Comparison of ENCODE assay signal across 8 mouse cellular contexts in the genomic region with DNA sequence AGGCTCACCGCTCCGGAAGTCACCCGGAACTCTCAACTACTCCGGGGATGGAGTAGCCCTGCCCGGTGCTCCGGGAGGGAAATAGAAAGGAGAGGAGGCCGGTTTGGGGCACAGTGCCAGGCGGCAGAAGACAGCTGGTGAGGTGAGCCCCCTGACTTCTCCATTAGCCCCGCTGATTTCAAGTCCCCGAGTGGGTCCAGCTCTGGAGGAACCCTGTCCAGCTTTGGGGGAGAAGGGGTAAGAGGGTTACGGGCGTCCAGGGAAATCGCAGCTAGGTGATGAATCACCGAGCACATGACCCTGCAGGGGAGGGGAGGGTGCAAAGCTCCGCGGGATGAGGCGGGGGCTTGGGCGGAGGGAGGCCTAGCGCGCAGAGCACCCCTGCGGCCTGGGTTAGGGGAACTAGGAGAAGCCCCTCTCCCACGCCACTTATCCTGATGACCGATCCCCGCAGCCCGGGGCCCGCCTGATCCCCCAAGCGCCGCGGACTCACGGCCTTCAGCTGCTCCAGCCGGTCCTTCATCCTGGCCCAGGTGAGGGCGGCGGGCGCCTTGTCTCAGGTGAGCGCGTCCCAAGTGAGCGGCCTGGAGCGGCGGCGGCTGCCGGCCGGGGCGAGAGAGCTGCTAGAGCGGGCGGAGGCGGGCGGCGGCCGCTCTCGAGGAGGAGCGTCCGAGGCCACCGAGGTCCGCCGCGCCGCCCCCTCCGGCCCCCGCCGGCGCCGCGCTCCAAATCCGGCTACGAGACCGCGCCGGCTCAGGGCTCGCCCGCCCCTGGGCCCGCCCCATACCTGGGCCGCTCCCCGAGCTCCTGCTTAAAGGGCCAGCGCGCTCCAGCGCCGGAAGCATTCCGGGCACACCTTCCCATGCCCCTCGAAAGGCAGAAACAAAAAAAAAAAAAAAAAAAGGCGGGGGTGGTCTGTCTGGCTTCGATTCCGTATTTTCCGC. TPM values are rescaled to one million over a fixed set of nuclear protein-coding genes. Genes with fewer than 3 reads are reported as not detected.
DNase-seq lines count a peak whose midpoint lies in the region; ATAC-seq and TF ChIP-seq lines count a peak whose summit lies in the region.

No protein-coding gene starts in this region.

- peak; percentile 66 for ATAC-seq in forebrain, embryonic 11.5 days (replicated peaks; ENCODE audit: low FRiP score)
- peak; percentile 76 for ATAC-seq in heart, embryonic 15.5 days (replicated peaks; ENCODE audit: insufficient number of reproducible peaks, insufficient read depth, low FRiP score, low read depth)
- peak; percentile 59 for ATAC-seq in liver, embryonic 13.5 days (ENCODE audit: low read depth)

- H3K27me3 ChIP-seq in C2C12 (ENCODE audit: control insufficient read depth, insufficient read depth, insufficient read length), result no peaks in the 10 kb centered on the region
- peaks cover 16% of the 10 kb centered on the region for H3K27me3 ChIP-seq in forebrain, embryonic 11.5 days (ENCODE audit: control insufficient read depth, insufficient read depth, low read length)
- 0 out of 2 replicates have a peak, but pooled peaks cover 3% of the 10 kb centered on the region for H3K27me3 ChIP-seq in heart, embryonic 15.5 days
- H3K27me3 ChIP-seq in liver, embryonic 13.5 days, result peaks cover 55% of the 10 kb centered on the region

- WGBS in forebrain, embryonic 11.5 days, result under 1% methylated on average over 59 of the region's 83 CpGs
- WGBS in heart, embryonic 15.5 days, result under 1% methylated on average over 66 of the region's 83 CpGs
- under 1% methylated on average over 82 of the region's 83 CpGs for WGBS in liver, embryonic 13.5 days (ENCODE audit: insufficient replicate concordance)

- no peaks in the 10 kb centered on the region for H3K9me3 ChIP-seq in forebrain, embryonic 11.5 days (ENCODE audit: control insufficient read depth, low read length)
- H3K9me3 ChIP-seq in heart, embryonic 15.5 days (replicated peaks), result no peaks in the 10 kb centered on the region
- H3K9me3 ChIP-seq in liver, embryonic 13.5 days (replicated peaks), result no peaks in the 10 kb centered on the region

- no peaks in the 10 kb centered on the region for H3K79me3 ChIP-seq in C2C12 (ENCODE audit: low read depth)

- H3ac ChIP-seq in C2C12 (ENCODE audit: control insufficient read depth, insufficient read length, low read depth), result peak overlapping the region; percentile 77

- no peaks in the 10 kb centered on the region for H3K36me3 ChIP-seq in C2C12 (ENCODE audit: control insufficient read depth, insufficient read depth)
- no peaks in the 10 kb centered on the region for H3K36me3 ChIP-seq in forebrain, embryonic 11.5 days (ENCODE audit: control insufficient read depth, insufficient read depth, low read length)
- H3K36me3 ChIP-seq in heart, embryonic 15.5 days, result no peaks in the 10 kb centered on the region
- H3K36me3 ChIP-seq in liver, embryonic 13.5 days, result no peaks in the 10 kb centered on the region

- no peaks in the 10 kb centered on the region for H3K79me2 ChIP-seq in C2C12 (ENCODE audit: control insufficient read depth, insufficient read depth)

- H3K27ac ChIP-seq in bone marrow macrophage, adult 2 months (ENCODE audit: insufficient read depth, low read depth, low read length), result peak overlapping the region; percentile 53
- H3K27ac ChIP-seq in forebrain, embryonic 11.5 days (ENCODE audit: low read depth, low read length), result no peak overlapping the region
- H3K27ac ChIP-seq in heart, embryonic 15.5 days, result 0 out of 2 replicates have a peak overlapping the region, but pooled peaks have one; percentile 1
- H3K27ac ChIP-seq in liver, embryonic 13.5 days, result no peak overlapping the region

- H3K4me1 ChIP-seq in bone marrow macrophage, adult 2 months (ENCODE audit: control insufficient read depth, insufficient read depth, low read length), result peaks cover 26% of the 10 kb centered on the region
- peaks cover 2% of the 10 kb centered on the region; the same call in 1 of the 2 replicates for H3K4me1 ChIP-seq in forebrain, embryonic 11.5 days (replicated peaks; ENCODE audit: control insufficient read depth, insufficient read depth, low read length)
- H3K4me1 ChIP-seq in heart, embryonic 15.5 days (replicated peaks), result peaks cover 13% of the 10 kb centered on the region
- peaks cover 11% of the 10 kb centered on the region for H3K4me1 ChIP-seq in liver, embryonic 13.5 days (replicated peaks)

- TF ChIP-seq CTCF in C2C12 (IDR thresholded peaks at IDR 0.05; ENCODE audit: control insufficient read depth, insufficient read depth, insufficient read length), result no peak
- no peak for TF ChIP-seq CTCF in bone marrow macrophage, adult 2 months (IDR thresholded peaks at IDR 0.05; ENCODE audit: low read depth, low read length)

- no peak for TF ChIP-seq POLR2A in bone marrow macrophage, adult 2 months (IDR thresholded peaks at IDR 0.05; ENCODE audit: borderline replicate concordance, low read depth, low read length)

- peak; percentile 75 for DNase-seq in forebrain, embryonic 11.5 days (ENCODE audit: low spot score)
- DNase-seq in kidney, postnatal 10 days, result peak; percentile 84
- no peak for DNase-seq in liver, embryonic 13.5 days
- peak; percentile 20 to 29 for DNase-seq in natural killer cell, adult 2 months (ENCODE audit: low spot score in 2 of 2)
- peak; percentile 58 for DNase-seq in testis, postnatal 10 days (ENCODE audit: low spot score)

- peak overlapping the region; percentile 45 for H3K4me3 ChIP-seq in C2C12 (ENCODE audit: insufficient read depth, poor library complexity, severe bottlenecking)
- H3K4me3 ChIP-seq in bone marrow macrophage, adult 2 months (ENCODE audit: insufficient read depth, low read length), result peak overlapping the region; percentile 90
- H3K4me3 ChIP-seq in forebrain, embryonic 11.5 days (ENCODE audit: low read depth, low read length), result peak overlapping the region; percentile 61
- H3K4me3 ChIP-seq in heart, embryonic 15.5 days, result peak overlapping the region; percentile 78
- H3K4me3 ChIP-seq in liver, embryonic 13.5 days (replicated peaks), result peak overlapping the region; percentile 56

- peak overlapping the region; percentile 96 for H3K4me2 ChIP-seq in forebrain, embryonic 11.5 days (ENCODE audit: low read depth, low read length, severe bottlenecking)
- peak overlapping the region; percentile 99 for H3K4me2 ChIP-seq in heart, embryonic 15.5 days
- H3K4me2 ChIP-seq in liver, embryonic 13.5 days, result peak overlapping the region; percentile 76

- H3K9ac ChIP-seq in forebrain, embryonic 11.5 days (ENCODE audit: low read length), result peak overlapping the region; percentile 49
- peak overlapping the region; percentile 74 for H3K9ac ChIP-seq in heart, embryonic 15.5 days
- no peak overlapping the region; the same call in 1 of the 2 replicates for H3K9ac ChIP-seq in liver, embryonic 13.5 days

TF ChIP-seq in C2C12, 6 proteins besides CTCF, POLR2A, EP300 and RAD21:
- no peak for TF ChIP-seq CEBPB (IDR thresholded peaks at IDR 0.05; ENCODE audit: low read depth)
- TF ChIP-seq USF1 (IDR thresholded peaks at IDR 0.05; ENCODE audit: low read depth), result peak; percentile 73

RNA-seq across cellular contexts. Expression of gene Stx3, which starts 0.7 kb away (rescaled TPM):
- polyA plus RNA-seq in C2C12 (2012; fragmentation: generic; extraction: Trizol), result 5.4 TPM
- 23.1 and 28.0 TPM in 2 replicates for polyA plus RNA-seq in bone marrow macrophage, adult 2 months (2012; ENCODE audit: insufficient read depth, insufficient read length, missing spikeins)
- polyA plus RNA-seq in forebrain, embryonic 11.5 days (2014; fragmentation: Nextera tagmentation; extraction: Ambion mirVana), result 11.0 and 11.4 TPM in 2 replicates
- polyA plus RNA-seq in heart, embryonic 15.5 days (2015; fragmentation: Nextera tagmentation; extraction: Ambion mirVana), result 4.3 and 5.9 TPM in 2 replicates
- polyA plus RNA-seq in liver, embryonic 13.5 days (2015; fragmentation: Nextera tagmentation; extraction: Ambion mirVana), result 1.9 and 2.0 TPM in 2 replicates

RNA-seq across cellular contexts. Expression of gene Olfr1417, which starts 20.5 kb away (rescaled TPM):
- polyA plus RNA-seq in C2C12 (2012; fragmentation: generic; extraction: Trizol), result not detected
- polyA plus RNA-seq in bone marrow macrophage, adult 2 months (2012; ENCODE audit: insufficient read depth, insufficient read length, missing spikeins), result not detected in 2 replicates
- polyA plus RNA-seq in forebrain, embryonic 11.5 days (2014; fragmentation: Nextera tagmentation; extraction: Ambion mirVana), result not detected in 2 replicates
- polyA plus RNA-seq in heart, embryonic 15.5 days (2015; fragmentation: Nextera tagmentation; extraction: Ambion mirVana), result not detected in 2 replicates
- polyA plus RNA-seq in liver, embryonic 13.5 days (2015; fragmentation: Nextera tagmentation; extraction: Ambion mirVana), result not detected in 2 replicates

RNA-seq across cellular contexts. Expression of gene Olfr1418, which starts 42.4 kb away (rescaled TPM):
- not detected for polyA plus RNA-seq in C2C12 (2012; fragmentation: generic; extraction: Trizol)
- polyA plus RNA-seq in bone marrow macrophage, adult 2 months (2012; ENCODE audit: insufficient read depth, insufficient read length, missing spikeins), result not detected in 2 replicates
- not detected in 2 replicates for polyA plus RNA-seq in forebrain, embryonic 11.5 days (2014; fragmentation: Nextera tagmentation; extraction: Ambion mirVana)
- polyA plus RNA-seq in heart, embryonic 15.5 days (2015; fragmentation: Nextera tagmentation; extraction: Ambion mirVana), result not detected in 2 replicates
- not detected in 2 replicates for polyA plus RNA-seq in liver, embryonic 13.5 days (2015; fragmentation: Nextera tagmentation; extraction: Ambion mirVana)

RNA-seq across cellular contexts. Expression of gene Mrpl16, which starts 48.3 kb away (rescaled TPM):
- 60.5 TPM for polyA plus RNA-seq in C2C12 (2012; fragmentation: generic; extraction: Trizol)
- 19.2 and 20.8 TPM in 2 replicates for polyA plus RNA-seq in bone marrow macrophage, adult 2 months (2012; ENCODE audit: insufficient read depth, insufficient read length, missing spikeins)
- polyA plus RNA-seq in forebrain, embryonic 11.5 days (2014; fragmentation: Nextera tagmentation; extraction: Ambion mirVana), result 54.3 and 54.9 TPM in 2 replicates
- 59.4 and 66.6 TPM in 2 replicates for polyA plus RNA-seq in heart, embryonic 15.5 days (2015; fragmentation: Nextera tagmentation; extraction: Ambion mirVana)
- polyA plus RNA-seq in liver, embryonic 13.5 days (2015; fragmentation: Nextera tagmentation; extraction: Ambion mirVana), result 53.8 and 55.6 TPM in 2 replicates

RNA-seq across cellular contexts. Expression of gene Olfr1419, which starts 56.4 kb away (rescaled TPM):
- not detected for polyA plus RNA-seq in C2C12 (2012; fragmentation: generic; extraction: Trizol)
- polyA plus RNA-seq in bone marrow macrophage, adult 2 months (2012; ENCODE audit: insufficient read depth, insufficient read length, missing spikeins), result not detected in 2 replicates
- not detected in 2 replicates for polyA plus RNA-seq in forebrain, embryonic 11.5 days (2014; fragmentation: Nextera tagmentation; extraction: Ambion mirVana)
- not detected in 2 replicates for polyA plus RNA-seq in heart, embryonic 15.5 days (2015; fragmentation: Nextera tagmentation; extraction: Ambion mirVana)
- not detected in 2 replicates for polyA plus RNA-seq in liver, embryonic 13.5 days (2015; fragmentation: Nextera tagmentation; extraction: Ambion mirVana)

Comparison
In these comparisons a context has a peak if more than half of its experiments do, and no peak if none do; other contexts are left out.
1. H3K27ac ChIP-seq: peak in bone marrow macrophage, adult 2 months (single experiment) and heart, embryonic 15.5 days (single experiment); none in forebrain, embryonic 11.5 days (single experiment) and liver, embryonic 13.5 days (single experiment).
2. Peak in every context shown above with its lines, with median percentiles within 50 percentile points of each other: H3K4me3 ChIP-seq, ATAC-seq and H3K4me2 ChIP-seq.